Mouse (Mus musculus) subcutaneous adipose tissue, adult 2 months (tissue): Measurements from ENCODE around the gene Tas2r123. TPM values are rescaled to one million over a fixed set of nuclear protein-coding genes. Genes with fewer than 3 reads are reported as not detected.

Experiments used
- polyA plus RNA-seq: library from polyadenylated mRNA; depleted of rRNA; stranded (reverse); fragments of >200 nt; gene quantifications from 2 replicates; pipeline ENCODE4 v1.2.3, GENCODE M21; 2012; ENCODE audit warnings: low replicate concordance; rRNA removed

Tas2r123 gene
- polyA plus RNA-seq: not detected in 2 replicates

DNA sequence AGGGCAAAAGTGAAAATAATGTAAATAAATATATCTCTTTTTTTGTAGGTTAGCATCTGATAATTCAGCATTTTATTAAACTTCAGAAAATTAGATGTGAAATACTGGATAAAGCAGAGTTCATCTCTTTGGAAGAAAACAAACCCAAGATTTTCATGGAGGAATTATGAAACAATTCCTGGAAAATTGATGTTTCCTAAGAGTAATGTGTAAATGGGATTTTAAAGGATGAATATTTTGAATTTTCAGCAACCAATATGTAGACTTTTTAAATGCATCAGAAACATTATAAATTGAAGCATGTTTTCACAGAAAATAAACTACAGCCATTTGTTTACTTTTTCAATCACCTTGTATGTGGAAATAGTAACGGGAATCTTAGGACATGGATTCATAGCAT lies at the start of gene Tas2r123:
Gene Tas2r123 (plus strand): TSS at position 301 of the 400 bp plus-strand sequence.

DNA sequence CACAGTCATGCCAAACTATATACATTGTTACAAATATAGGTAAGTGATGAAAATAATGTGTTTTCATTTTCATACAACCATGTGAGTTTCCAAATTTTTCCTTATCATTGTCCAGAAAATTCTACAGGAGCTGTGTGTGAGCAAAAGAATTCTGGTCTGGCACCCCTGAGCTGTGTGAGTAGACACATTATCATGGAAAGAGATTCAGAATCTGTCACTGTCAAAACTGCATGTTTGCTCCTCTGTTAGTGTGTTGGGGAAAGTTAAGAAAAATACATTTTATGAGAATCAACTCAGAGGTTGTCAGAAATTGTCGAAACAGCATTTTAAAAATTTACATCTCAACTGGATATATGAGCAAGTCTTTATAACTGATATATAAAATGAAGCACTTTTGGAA lies 44.4 kb upstream of the Tas2r123 start, which contains the start of gene Tas2r117:
Gene Tas2r117 (plus strand): TSS at position 301 of the 400 bp plus-strand sequence.

DNA sequence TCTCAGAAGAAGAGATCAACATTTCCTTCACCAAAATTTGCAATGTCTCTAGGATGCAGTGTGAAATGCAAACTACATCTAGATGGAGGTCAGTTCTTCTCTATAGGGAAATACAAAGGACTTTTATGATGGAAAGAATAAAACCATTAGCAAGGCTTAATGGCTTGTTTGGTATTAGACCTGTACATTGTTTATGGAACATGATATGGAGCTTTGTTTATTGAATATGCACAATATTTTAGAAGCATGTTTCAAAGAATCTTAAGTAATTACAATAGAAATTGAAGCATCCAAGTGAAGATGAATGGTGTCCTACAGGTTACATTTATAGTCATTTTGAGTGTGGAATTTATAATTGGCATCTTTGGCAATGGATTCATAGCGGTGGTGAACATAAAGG lies 8.2 kb downstream of the Tas2r123 start, which contains the start of gene Tas2r116:
Gene Tas2r116 (plus strand): TSS at position 301 of the 400 bp plus-strand sequence.

DNA sequence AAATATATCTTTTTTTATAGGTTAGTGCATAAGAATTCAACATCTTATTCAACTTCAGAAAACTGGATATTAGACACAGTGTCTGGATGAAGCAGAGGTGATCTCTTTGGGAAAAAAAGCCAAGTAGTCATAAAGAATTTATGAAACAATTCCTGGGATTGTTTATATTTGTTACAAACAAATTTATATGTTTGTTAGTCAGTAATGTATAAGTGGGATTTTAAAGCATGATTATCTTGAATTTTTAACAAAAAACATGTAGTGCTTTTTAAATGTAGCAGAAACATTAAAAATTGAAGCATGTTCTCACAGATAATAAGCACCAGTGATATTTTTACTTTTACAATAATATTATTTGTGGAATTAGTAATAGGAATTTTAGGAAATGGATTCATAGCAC lies 20.8 kb downstream of the Tas2r123 start, which contains the start of gene Tas2r110:
Gene Tas2r110 (plus strand): TSS at position 301 of the 400 bp plus-strand sequence.

DNA sequence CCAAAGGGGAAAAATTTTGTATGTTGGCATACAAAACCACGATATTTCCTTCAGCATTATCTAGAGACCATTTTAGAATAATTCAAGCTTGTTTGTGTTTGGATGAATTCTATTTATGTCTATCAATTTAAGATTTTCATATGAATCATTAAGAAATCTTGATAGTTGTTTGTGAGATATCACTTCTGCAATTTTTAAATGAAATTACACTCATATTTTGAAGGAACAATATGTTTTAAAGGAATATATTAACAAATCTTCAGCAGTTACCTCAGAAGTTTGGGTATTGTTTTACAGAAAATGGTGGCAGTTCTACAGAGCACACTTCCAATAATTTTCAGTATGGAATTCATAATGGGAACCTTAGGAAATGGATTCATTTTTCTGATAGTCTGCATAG lies 45.8 kb downstream of the Tas2r123 start, which contains the start of gene Tas2r113:
Gene Tas2r113 (plus strand): TSS at position 301 of the 400 bp plus-strand sequence.

Other genes starting within 250 kb of the Tas2r123 start
- not detected in 2 replicates for gene A630073D07Rik, start 195.6 kb upstream of the Tas2r123 start, polyA plus RNA-seq
- gene Tas2r120, start 190.2 kb upstream of the Tas2r123 start, polyA plus RNA-seq: not detected in 2 replicates
- not detected in 2 replicates for gene Tas2r121, start 146.1 kb upstream of the Tas2r123 start, polyA plus RNA-seq
- not detected in 2 replicates for gene Tas2r122, start 135.2 kb upstream of the Tas2r123 start, polyA plus RNA-seq
- not detected in 2 replicates for gene Tas2r115, start 109.1 kb upstream of the Tas2r123 start, polyA plus RNA-seq
- not detected in 2 replicates for gene Tas2r124, start 92.4 kb upstream of the Tas2r123 start, polyA plus RNA-seq
- gene Tas2r102, start 85.0 kb upstream of the Tas2r123 start, polyA plus RNA-seq: not detected in 2 replicates
- not detected in 2 replicates for gene Tas2r136, start 69.0 kb upstream of the Tas2r123 start, polyA plus RNA-seq
- not detected in 2 replicates for gene Tas2r117, start 44.3 kb upstream of the Tas2r123 start, polyA plus RNA-seq
- not detected in 2 replicates for gene Tas2r116, start 8.3 kb downstream of the Tas2r123 start, polyA plus RNA-seq
- not detected in 2 replicates for gene Tas2r110, start 20.9 kb downstream of the Tas2r123 start, polyA plus RNA-seq
- not detected in 2 replicates for gene Tas2r113, start 45.9 kb downstream of the Tas2r123 start, polyA plus RNA-seq
- gene Tas2r125, start 62.5 kb downstream of the Tas2r123 start, polyA plus RNA-seq: not detected in 2 replicates
- not detected in 2 replicates for gene Tas2r129, start 104.0 kb downstream of the Tas2r123 start, polyA plus RNA-seq
- not detected in 2 replicates for gene Tas2r131, start 110.8 kb downstream of the Tas2r123 start, polyA plus RNA-seq
- not detected in 2 replicates for gene Tas2r109, start 133.8 kb downstream of the Tas2r123 start, polyA plus RNA-seq
- gene Tas2r103, start 190.0 kb downstream of the Tas2r123 start, polyA plus RNA-seq: not detected in 2 replicates
- not detected in 2 replicates for gene Tas2r140, start 208.7 kb downstream of the Tas2r123 start, polyA plus RNA-seq